In genomic region chr9:47651431-47651830, GRCm38 (mm10) we compare ENCODE assay signal across 16 mouse cellular contexts.
DNase-seq lines count a peak whose midpoint lies in the region; ATAC-seq and TF ChIP-seq lines count a peak whose summit lies in the region.
"Had no signal": no experiment of that assay in that cellular context is flagged by ENCODE, and none has a peak within 500 bp of the region (broad histone marks: within the 10 kb centered on the region; RNA-seq: fewer than 3 reads in every experiment).

No protein-coding gene starts in this region.

- no peak overlapping the region for H3K27ac ChIP-seq in kidney, embryonic 16.5 days (ENCODE audit: low read length)
- no peak overlapping the region for H3K27ac ChIP-seq in lung, embryonic 14.5 days (ENCODE audit: low read depth)
- H3K27ac ChIP-seq: heart, adult 2 months; liver, embryonic 15.5 days; midbrain, embryonic 10.5 days; neural tube, embryonic 12.5 days; stomach, postnatal 0 days had no signal

- no peak overlapping the region for H3K9ac ChIP-seq in kidney, embryonic 16.5 days (replicated peaks; ENCODE audit: low read length)
- H3K9ac ChIP-seq in lung, embryonic 14.5 days, result no peak overlapping the region
- H3K9ac ChIP-seq: liver, embryonic 15.5 days; neural tube, embryonic 12.5 days had no signal

- peaks cover 9% of the 10 kb centered on the region; the same call in 1 of the 2 replicates for H3K4me1 ChIP-seq in kidney, embryonic 16.5 days (ENCODE audit: insufficient read depth, low read length)
- no peaks in the 10 kb centered on the region for H3K4me1 ChIP-seq in lung, embryonic 14.5 days (ENCODE audit: insufficient read depth)
- H3K4me1 ChIP-seq: liver, embryonic 15.5 days had no signal

- 82% methylated on average over 11 of the region's 11 CpGs for WGBS in kidney, embryonic 16.5 days
- 82% methylated on average over 11 of the region's 11 CpGs for WGBS in lung, embryonic 14.5 days

- ATAC-seq in kidney, embryonic 16.5 days (ENCODE audit: low FRiP score, low TSS enrichment), result no peak
- ATAC-seq in lung, embryonic 14.5 days (ENCODE audit: insufficient read depth), result no peak

- H3K4me2 ChIP-seq in kidney, embryonic 16.5 days (replicated peaks; ENCODE audit: low read depth, low read length), result no peak overlapping the region
- no peak overlapping the region for H3K4me2 ChIP-seq in lung, embryonic 14.5 days
- H3K4me2 ChIP-seq: liver, embryonic 15.5 days; neural tube, embryonic 12.5 days had no signal

- peak; percentile 12 for DNase-seq in kidney, adult 9 months
- peak; percentile 45 for DNase-seq in lung, embryonic 14.5 days
- DNase-seq in lung, adult 18-20 months, result no peak
- DNase-seq in lung, postnatal 10 days, result peak; percentile 29
- DNase-seq in skeletal muscle tissue, adult 2 months (ENCODE audit: low read depth, low spot score), result peak; percentile 9
- DNase-seq in adrenal gland, adult (ENCODE audit: inconsistent age in 2 of 2, low spot score in 1 of 2), result no peak
- DNase-seq: cerebellum, postnatal 14 days; kidney, postnatal 10 days; spleen, adult 18-20 months; thymus, postnatal 14 days had no signal

- H3K36me3 ChIP-seq in kidney, embryonic 16.5 days (ENCODE audit: insufficient read depth, low read length), result no peaks in the 10 kb centered on the region
- no peaks in the 10 kb centered on the region for H3K36me3 ChIP-seq in lung, embryonic 14.5 days (ENCODE audit: insufficient read depth)
- H3K36me3 ChIP-seq: liver, embryonic 15.5 days; midbrain, embryonic 10.5 days; neural tube, embryonic 12.5 days had no signal

- no peaks in the 10 kb centered on the region for H3K27me3 ChIP-seq in kidney, embryonic 16.5 days (ENCODE audit: insufficient read depth, low read length)
- H3K27me3 ChIP-seq in lung, embryonic 14.5 days (ENCODE audit: insufficient read depth, low read length), result no peaks in the 10 kb centered on the region
- H3K27me3 ChIP-seq: liver, embryonic 15.5 days; neural tube, embryonic 12.5 days had no signal

- no peak for TF ChIP-seq CTCF in lung, embryonic 14.5 days (IDR thresholded peaks at IDR 0.05; ENCODE audit: low read depth)

- no peak overlapping the region for H3K4me3 ChIP-seq in kidney, embryonic 16.5 days (ENCODE audit: low read length)
- no peak overlapping the region for H3K4me3 ChIP-seq in lung, embryonic 14.5 days (ENCODE audit: low read depth, low read length)
- H3K4me3 ChIP-seq: heart, adult 2 months; liver, embryonic 15.5 days; midbrain, embryonic 10.5 days; neural tube, embryonic 12.5 days had no signal

- no peaks in the 10 kb centered on the region for H3K9me3 ChIP-seq in kidney, embryonic 16.5 days (ENCODE audit: low read length)
- no peaks in the 10 kb centered on the region for H3K9me3 ChIP-seq in lung, embryonic 14.5 days (ENCODE audit: low read depth, low read length)
- H3K9me3 ChIP-seq: liver, embryonic 15.5 days; midbrain, embryonic 10.5 days; neural tube, embryonic 12.5 days had no signal

Comparison
In these comparisons a context has a peak if more than half of its experiments do, and no peak if none do; other contexts are left out.
1. DNase-seq: peak in kidney, adult 9 months (single experiment), lung, embryonic 14.5 days (single experiment), lung, postnatal 10 days (single experiment) and skeletal muscle tissue, adult 2 months (single experiment); none in lung, adult 18-20 months (0 of 2) and adrenal gland, adult (0 of 2).